Mouse (Mus musculus) neural tube, embryonic 11.5 days (tissue): ENCODE data around the gene Atp1b1. TPM values are rescaled to one million over a fixed set of nuclear protein-coding genes. Genes with fewer than 3 reads are reported as not detected.

ENCODE experiments used
- ATAC-seq: fragments of 200-750 bp; cut with Nextera tagmentation; 2 replicates; pipeline ENCODE4 v1.8.0; 2017; ENCODE audit warnings: moderate number of reproducible peaks, mild to moderate bottlenecking, moderate TSS enrichment, moderate library complexity; ENCODE audit not compliant: insufficient read depth, low FRiP score, low TSS enrichment
- DNase-seq: peaks from one replicate; pipeline ENCODE4 v3.0.0-alpha.2; 2015; ENCODE audit warnings: low spot score
- H3K27ac ChIP-seq: fragments of 300-500 bp; sonication (generic); 2 replicates; pipeline ENCODE4 v1.5.1; 2014; ENCODE audit warnings: low read depth, mild to moderate bottlenecking, low read length
- H3K27me3 ChIP-seq: fragments of 300-500 bp; sonication (generic); 2 replicates; pipeline ENCODE4 v1.6.1; 2014; ENCODE audit warnings: mild to moderate bottlenecking, low read length, mixed read lengths; ENCODE audit not compliant: control insufficient read depth, insufficient read depth
- H3K36me3 ChIP-seq: fragments of 300-500 bp; sonication (generic); 2 replicates; pipeline ENCODE4 v1.6.1; 2014; ENCODE audit warnings: mild to moderate bottlenecking, low read length, moderate library complexity, mixed read lengths; ENCODE audit not compliant: control insufficient read depth, insufficient read depth
- H3K4me1 ChIP-seq: fragments of 300-500 bp; sonication (generic); 2 replicates; pipeline ENCODE4 v1.6.1; 2014; ENCODE audit warnings: low read length, mixed read lengths; ENCODE audit not compliant: control insufficient read depth, insufficient read depth
- H3K4me2 ChIP-seq: fragments of 300-500 bp; sonication (generic); 2 replicates; pipeline ENCODE4 v1.6.1; 2014; ENCODE audit warnings: low read depth, mild to moderate bottlenecking, moderate library complexity
- H3K4me3 ChIP-seq: fragments of 300-500 bp; sonication (generic); 2 replicates; pipeline ENCODE4 v1.5.1; 2014; ENCODE audit warnings: low read depth, low read length
- H3K9ac ChIP-seq: fragments of 300-500 bp; sonication (generic); 2 replicates; pipeline ENCODE4 v1.6.1; 2014; ENCODE audit warnings: mild to moderate bottlenecking, low read length
- H3K9me3 ChIP-seq: fragments of 300-500 bp; sonication (generic); 2 replicates; pipeline ENCODE4 v1.6.1; 2016; ENCODE audit warnings: low read length; ENCODE audit not compliant: control insufficient read depth
- WGBS: fragments of 180-500 bp; shearing (Covaris S2); extraction: QIAGEN DNeasy Blood & Tissue Kit; methylation state at CpG from one replicate; pipeline ENCODE4 v1.1.7; 2014; 5-methylcytosine and 5-hydroxymethylcytosine counted together
- polyA plus RNA-seq: library from polyadenylated mRNA; unstranded; fragments of >200 nt; fragmentation: Nextera tagmentation; extraction: Ambion mirVana; gene quantifications from 2 replicates; pipeline ENCODE4 v1.2.1, GENCODE M21; 2014

The Atp1b1 gene
- polyA plus RNA-seq, 1 experiment from 2014 or later, result 24.2 TPM

DNA sequence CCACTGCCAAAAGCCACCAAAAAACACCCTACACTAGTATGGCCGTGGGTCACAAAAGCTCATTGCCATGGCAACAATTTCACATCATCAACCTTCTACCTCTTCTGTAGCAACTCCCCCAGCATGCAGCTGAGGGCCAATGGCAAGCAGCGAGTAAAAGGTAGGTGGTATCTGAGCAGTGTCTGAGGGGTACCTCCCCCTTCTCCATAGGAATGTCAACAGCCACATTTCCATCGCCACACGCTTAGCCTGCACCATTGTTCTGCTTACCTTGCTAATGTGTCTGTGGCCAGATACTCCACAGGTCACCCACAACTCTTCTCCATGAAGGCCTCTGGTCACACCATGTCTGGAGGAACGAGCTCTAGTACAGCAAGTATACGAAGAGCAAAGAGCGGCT is 15.2 kb upstream of the Atp1b1 start:
- H3K4me1 ChIP-seq, result no peaks in the 10 kb centered on the region
- H3K36me3 ChIP-seq, result no peaks in the 10 kb centered on the region
- no peak overlapping the region for H3K9ac ChIP-seq
- no peaks in the 10 kb centered on the region for H3K9me3 ChIP-seq
- no peak overlapping the region for H3K27ac ChIP-seq
- DNase-seq (no peak), ATAC-seq (no peak; the same call in 1 of the 2 replicates)
- 96% methylated on average over 7 of the region's 7 CpGs for WGBS
- H3K4me3 ChIP-seq, result no peak overlapping the region
- no peak overlapping the region for H3K4me2 ChIP-seq
- no peaks in the 10 kb centered on the region for H3K27me3 ChIP-seq

DNA sequence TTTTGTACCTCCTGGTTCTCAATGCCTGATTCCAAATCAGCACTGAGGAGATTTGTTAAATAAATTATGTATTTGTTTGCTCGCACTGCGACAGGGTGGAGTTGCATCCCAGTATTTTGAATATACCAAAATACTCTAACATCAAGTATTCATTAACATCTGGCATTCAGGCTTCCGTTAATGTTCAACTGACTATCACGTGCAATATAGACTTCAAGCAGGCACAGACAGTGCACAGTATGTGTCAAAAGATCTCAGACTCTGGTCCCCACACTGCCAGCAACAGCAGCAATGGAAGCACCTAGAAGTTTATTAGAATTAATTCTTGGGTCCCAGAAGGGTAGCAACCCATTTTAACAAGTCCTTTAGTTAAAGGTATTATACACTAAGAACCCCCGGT is 13.5 kb upstream of the Atp1b1 start:
- Histone ChIP-seq H3K4me2 (no peak overlapping the region), H3K4me3 (no peak overlapping the region), H3K27me3 (no peaks in the 10 kb centered on the region), H3K4me1 (no peaks in the 10 kb centered on the region), H3K9me3 (no peaks in the 10 kb centered on the region), H3K9ac (no peak overlapping the region), H3K27ac (no peak overlapping the region), H3K36me3 (no peaks in the 10 kb centered on the region)
- 93% methylated on average over 5 of the region's 5 CpGs for WGBS
- DNase-seq, result no peak
- ATAC-seq, result no peak

DNA sequence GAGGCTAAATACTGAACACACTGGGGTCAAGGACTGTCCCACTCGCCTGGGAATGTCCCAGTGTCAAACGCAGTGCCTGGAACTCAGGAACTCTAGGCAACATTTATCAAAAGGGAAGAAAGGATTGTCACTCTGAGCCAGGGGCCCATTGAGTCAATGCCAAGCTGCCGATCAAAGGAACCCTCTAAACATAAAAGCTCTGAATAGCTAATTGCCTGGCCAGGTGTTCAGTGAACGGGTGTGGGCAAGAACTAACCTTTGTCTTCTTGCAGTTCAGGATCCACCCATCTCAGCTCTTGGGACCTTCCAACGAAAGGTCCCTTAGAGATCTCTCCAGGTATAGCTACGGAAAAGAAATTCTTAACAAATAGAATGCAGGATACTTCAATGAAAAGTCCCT is 12.8 kb upstream of the Atp1b1 start:
- no peak overlapping the region for H3K9ac ChIP-seq
- ATAC-seq, result no peak

DNA sequence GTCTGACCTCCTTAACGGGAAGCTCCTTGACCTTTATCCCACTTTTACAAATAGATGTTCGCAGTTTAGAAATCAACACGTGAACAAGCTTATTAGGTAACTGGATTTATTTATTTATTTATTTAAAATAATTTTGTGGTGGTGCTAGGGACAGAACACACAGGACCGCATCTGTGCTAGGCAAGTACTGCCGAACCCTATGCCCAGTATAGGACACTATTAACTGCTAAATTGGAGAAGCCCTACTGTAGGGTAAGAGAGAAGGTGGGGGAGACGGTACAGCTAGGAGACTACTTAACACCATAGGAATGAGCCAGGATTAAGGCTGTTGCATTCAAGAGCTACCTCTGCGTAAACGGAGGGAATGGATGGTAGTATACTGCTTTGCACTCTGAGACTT is 10.2 kb upstream of the Atp1b1 start:
- no peak for DNase-seq
- H3K4me2 ChIP-seq, result no peak overlapping the region
- no peak overlapping the region for H3K4me3 ChIP-seq
- no peak for ATAC-seq
- no peak overlapping the region for H3K9ac ChIP-seq
- no peak overlapping the region for H3K27ac ChIP-seq
- no peaks in the 10 kb centered on the region for H3K27me3 ChIP-seq
- H3K9me3 ChIP-seq, result no peaks in the 10 kb centered on the region
- WGBS, result 84% methylated on average over 8 of the region's 8 CpGs
- H3K36me3 ChIP-seq, result no peaks in the 10 kb centered on the region
- H3K4me1 ChIP-seq, result no peaks in the 10 kb centered on the region

More for the DNA sequence above, 12.8 kb upstream of the Atp1b1 start:
- H3K9me3 ChIP-seq, result no peaks in the 10 kb centered on the region
- H3K4me3 ChIP-seq, result no peak overlapping the region
- no peak overlapping the region for H3K4me2 ChIP-seq
- no peak for DNase-seq
- no peaks in the 10 kb centered on the region for H3K36me3 ChIP-seq
- no peak overlapping the region for H3K27ac ChIP-seq
- WGBS, result 47% methylated on average over 6 of the region's 6 CpGs
- H3K4me1 ChIP-seq, result no peaks in the 10 kb centered on the region
- H3K27me3 ChIP-seq, result no peaks in the 10 kb centered on the region

DNA sequence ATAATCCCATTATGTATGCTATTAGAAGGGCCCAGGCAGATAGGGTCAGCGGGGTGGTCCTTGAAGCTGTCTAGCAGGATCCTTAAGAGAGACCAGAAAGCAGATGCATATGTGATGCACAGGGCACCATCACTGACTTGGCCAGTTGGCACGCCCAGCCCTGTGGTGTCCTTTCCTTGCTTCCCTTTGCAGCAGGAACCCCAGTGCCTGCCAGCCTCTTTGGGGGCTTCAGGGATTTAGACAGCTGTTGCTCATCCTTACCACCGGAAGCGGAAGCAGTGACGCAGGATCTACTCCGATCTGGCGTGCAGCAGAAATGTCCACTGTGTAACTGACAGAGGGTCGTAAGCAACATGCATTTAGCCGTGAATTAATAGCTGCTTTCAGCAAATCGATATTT is 9.3 kb upstream of the Atp1b1 start:
- no peak overlapping the region for H3K4me3 ChIP-seq
- H3K27me3 ChIP-seq, result no peaks in the 10 kb centered on the region
- no peaks in the 10 kb centered on the region for H3K4me1 ChIP-seq
- no peaks in the 10 kb centered on the region for H3K9me3 ChIP-seq
- ATAC-seq (no peak), DNase-seq (no peak)
- WGBS, result 91% methylated on average over 10 of the region's 10 CpGs
- no peaks in the 10 kb centered on the region for H3K36me3 ChIP-seq
- H3K4me2 ChIP-seq, result no peak overlapping the region
- H3K9ac ChIP-seq, result no peak overlapping the region
- no peak overlapping the region for H3K27ac ChIP-seq

DNA sequence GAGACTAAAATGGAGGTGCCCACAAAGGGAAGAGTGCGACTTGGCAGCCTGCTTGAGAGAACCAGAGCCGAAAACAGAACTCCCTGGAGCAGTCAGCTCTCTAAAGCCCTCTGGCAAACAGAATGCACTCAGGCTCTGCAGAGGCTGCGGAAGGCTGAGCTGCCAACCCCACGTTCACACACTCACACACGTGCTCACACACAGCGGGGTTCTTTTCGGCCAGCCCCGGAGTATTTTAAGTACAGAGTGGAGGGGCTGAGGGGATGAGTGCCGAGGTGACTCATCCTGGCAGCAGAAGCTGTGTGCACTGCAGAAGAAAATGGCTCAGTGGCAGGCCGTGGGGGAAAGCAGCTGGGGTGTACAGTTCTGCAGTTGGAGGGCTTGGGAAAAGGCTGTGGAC is 3.6 kb upstream of the Atp1b1 start:
- no peaks in the 10 kb centered on the region for H3K4me1 ChIP-seq
- no peak overlapping the region for H3K27ac ChIP-seq
- H3K4me3 ChIP-seq, result no peak overlapping the region
- WGBS, result 35% methylated on average over 10 of the region's 10 CpGs
- DNase-seq (no peak), ATAC-seq (no peak)
- 0 out of 2 replicates have a peak, but pooled peaks cover under 1% of the 10 kb centered on the region for H3K27me3 ChIP-seq
- no peak overlapping the region for H3K4me2 ChIP-seq
- H3K36me3 ChIP-seq, result no peaks in the 10 kb centered on the region
- H3K9me3 ChIP-seq, result no peaks in the 10 kb centered on the region
- H3K9ac ChIP-seq, result no peak overlapping the region

DNA sequence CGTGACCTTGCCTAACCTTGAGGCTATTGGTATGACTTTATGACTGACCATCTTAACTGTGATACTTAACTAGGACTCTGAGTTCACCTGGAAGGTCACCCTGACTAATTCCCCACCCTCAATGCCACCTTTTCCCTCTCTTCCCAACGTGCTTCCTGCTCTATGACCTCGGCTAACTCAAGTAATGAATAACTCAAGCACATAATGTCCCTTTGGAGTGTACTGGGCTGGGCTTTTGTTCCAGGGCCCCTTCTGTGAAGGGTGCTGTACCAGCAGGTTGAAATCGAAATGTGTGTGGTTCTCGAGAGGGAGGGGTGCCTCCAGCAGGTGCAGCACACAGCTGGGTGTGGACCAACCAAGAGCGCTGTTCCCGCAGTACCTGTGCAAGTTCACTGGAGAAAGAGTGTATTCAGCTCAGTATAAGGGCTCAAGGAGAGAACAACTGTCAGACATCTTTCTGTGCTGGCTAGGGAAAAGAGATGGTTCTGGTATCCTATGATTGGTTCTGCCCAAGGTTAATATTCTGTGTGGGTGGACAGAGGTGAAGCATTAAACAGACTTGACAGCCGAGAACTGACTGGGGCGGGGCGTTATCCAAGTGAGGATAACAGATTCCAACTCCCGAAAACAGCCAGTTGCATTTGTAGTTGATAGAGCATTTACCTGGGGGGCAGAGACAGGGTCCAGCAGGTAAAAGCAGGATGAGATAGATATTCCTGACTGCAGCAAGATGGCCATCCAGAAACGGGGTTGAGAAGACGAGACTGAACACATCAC is 3.0 kb upstream of the Atp1b1 start:
- H3K4me3 ChIP-seq, result no peak overlapping the region
- no peak for ATAC-seq
- no peak overlapping the region for H3K27ac ChIP-seq
- WGBS, result 71% methylated on average over 13 of the region's 13 CpGs
- H3K36me3 ChIP-seq, result no peaks in the 10 kb centered on the region
- H3K9ac ChIP-seq, result no peak overlapping the region
- H3K27me3 ChIP-seq, result 0 out of 2 replicates have a peak, but pooled peaks cover 3% of the 10 kb centered on the region
- H3K9me3 ChIP-seq, result no peaks in the 10 kb centered on the region
- no peak for DNase-seq
- H3K4me2 ChIP-seq, result no peak overlapping the region
- H3K4me1 ChIP-seq, result no peaks in the 10 kb centered on the region

DNA sequence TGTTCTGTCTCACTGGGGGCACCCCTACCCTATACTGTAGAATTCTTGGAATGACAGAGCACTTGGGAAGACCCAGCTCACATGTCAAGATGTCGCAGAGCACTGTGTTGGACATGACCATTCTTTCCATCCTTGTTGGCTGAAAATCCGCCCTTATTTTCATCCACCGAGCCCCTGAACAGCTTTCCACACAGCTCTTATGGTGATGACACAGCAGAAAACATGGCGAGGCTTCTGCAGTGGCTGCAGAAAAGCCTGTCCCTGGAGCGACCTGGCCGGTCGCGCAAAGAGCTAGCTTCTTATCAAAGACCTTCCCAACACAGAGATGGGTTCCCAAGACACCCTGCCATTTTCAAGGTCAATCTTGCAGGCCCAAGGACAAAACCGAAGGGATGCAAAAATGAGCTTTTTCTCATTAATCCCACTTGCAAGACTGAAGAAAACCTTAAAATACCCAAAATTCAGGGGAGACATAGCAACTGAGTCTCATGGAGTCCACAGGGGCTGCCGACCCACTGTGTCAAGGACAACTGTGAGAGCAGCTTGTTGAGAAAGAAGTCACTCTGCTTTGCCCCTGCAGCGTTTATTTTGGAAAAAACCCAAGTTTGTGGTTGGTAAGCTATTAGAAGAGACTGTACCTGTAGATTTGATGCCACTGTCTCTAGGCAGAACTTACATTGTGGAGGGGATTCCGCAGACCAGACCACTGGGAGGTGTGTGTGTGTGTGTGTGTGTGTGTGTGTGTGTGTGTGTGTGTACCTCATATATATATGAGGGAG is 1.2 kb upstream of the Atp1b1 start:
- peak overlapping the region; percentile 75 for H3K4me2 ChIP-seq
- peak overlapping the region; percentile 68; the same call in 1 of the 2 replicates for H3K9ac ChIP-seq
- ATAC-seq, result no peak
- H3K9me3 ChIP-seq, result no peaks in the 10 kb centered on the region
- no peak overlapping the region for H3K27ac ChIP-seq
- no peak for DNase-seq
- 59% methylated on average over 12 of the region's 12 CpGs for WGBS
- H3K36me3 ChIP-seq, result no peaks in the 10 kb centered on the region
- H3K4me1 ChIP-seq, result no peaks in the 10 kb centered on the region
- 0 out of 2 replicates have a peak, but pooled peaks cover 3% of the 10 kb centered on the region for H3K27me3 ChIP-seq
- peak overlapping the region; percentile 53 for H3K4me3 ChIP-seq
